Mouse (Mus musculus) gastrocnemius, adult 8-10 months (tissue): Measurements from ENCODE around the gene Zfp791. TPM values are rescaled to one million over a fixed set of nuclear protein-coding genes. Genes with fewer than 3 reads are reported as not detected.
A peak's percentile ranks its signal among the peaks of the same experiment; 100 is the strongest.
"Not testable (repeated sequence)": the region's sequence is repeated elsewhere in the genome, so short reads cannot be mapped to it uniquely, and the experiment has no call there.

ENCODE experiments used
- DNase-seq, 2 experiments: peaks; one replicate each; pipeline ENCODE4 v3.0.0; 2022; ENCODE audit warnings: low spot score in 2 of 2
- total RNA-seq, 4 experiments: library from RNA; stranded (reverse); gene quantifications; 2 replicates each; pipeline ENCODE4 v1.2.4; 2022

Zfp791 gene
- total RNA-seq, 4 experiments from 2014 or later = 0.51 to 1.4 (median 0.90) TPM

DNA sequence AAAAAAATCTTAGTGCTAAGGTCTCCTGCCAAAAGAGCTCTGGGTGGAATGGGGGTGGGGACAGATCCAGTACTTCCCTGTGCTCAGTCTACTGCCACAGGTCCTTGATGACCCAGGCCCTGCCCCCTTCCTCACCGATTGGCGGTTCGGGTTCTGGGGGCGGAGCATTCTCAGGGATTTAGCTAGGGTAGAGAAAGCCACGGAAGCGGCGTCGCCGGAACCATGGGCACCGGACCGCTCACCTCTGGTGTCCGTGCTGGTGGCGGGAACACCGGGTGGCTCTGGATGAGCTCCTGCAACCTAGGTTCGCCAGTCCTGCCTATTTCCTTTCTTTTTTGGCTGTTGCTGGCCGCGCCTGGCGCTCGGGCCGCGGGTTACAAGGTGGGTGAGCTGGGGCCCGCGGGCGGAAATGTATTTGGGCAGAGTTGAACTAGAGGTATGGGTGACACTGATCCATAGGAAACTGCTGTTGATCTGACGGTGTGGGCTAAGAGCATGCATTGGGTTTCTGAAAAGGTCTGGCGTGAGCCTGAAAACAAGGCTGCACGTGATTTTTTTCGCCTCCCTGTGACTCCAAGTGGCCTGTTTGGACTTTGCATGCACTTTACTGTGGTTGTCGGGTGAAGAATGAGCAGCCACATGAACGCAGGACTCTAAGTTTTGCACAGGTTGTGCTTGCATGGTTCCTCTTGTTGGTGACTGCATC is 39.6 kb downstream of the Zfp791 start, which contains the start of gene Man2b1:
TSS of gene Man2b1 (plus strand) at position 163 of the 706 bp plus-strand sequence.
- peak; percentile 75 to 81 for DNase-seq

DNA sequence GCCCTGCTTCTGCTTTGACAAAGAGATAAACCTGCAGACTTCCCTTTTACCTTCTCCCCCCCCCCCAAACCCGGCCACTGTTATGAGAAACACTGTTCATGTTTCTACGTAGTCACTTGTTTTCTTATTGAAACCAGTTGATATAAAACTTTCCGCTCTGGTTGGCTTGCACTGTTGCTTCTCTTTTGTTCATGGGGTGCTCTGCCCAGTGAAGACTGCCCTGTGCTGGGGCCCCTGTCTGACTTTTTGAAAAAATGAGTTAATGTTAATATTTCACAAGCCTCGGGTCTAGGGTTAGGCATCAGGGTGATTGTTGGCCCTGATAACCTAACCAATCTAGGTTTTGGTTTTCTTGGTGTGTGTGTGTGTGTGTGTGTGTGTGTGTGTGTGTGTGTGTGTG is 40.7 kb downstream of the Zfp791 start:
- not testable (repeated sequence) for DNase-seq

DNA sequence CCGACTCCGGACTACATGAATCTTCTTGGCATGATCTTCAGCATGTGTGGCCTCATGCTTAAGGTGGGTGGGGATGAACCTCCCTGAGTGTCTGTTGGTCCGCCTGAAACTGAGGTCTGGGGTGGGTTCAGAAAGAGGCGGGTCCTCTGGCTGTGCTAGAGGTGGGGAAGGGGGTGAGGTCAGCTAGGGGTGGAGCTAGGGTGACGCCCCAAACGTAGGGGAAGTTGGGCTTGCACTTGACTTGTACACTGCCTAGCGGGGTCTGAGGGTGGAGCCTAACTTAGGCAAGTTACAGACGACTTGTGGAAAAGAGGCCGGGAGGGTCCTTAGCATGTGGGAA is 41.7 kb downstream of the Zfp791 start, which contains the start of gene Wdr83:
TSS of gene Wdr83 (minus strand) at position 91 of the 340 bp plus-strand sequence.
- DNase-seq = no peak

DNA sequence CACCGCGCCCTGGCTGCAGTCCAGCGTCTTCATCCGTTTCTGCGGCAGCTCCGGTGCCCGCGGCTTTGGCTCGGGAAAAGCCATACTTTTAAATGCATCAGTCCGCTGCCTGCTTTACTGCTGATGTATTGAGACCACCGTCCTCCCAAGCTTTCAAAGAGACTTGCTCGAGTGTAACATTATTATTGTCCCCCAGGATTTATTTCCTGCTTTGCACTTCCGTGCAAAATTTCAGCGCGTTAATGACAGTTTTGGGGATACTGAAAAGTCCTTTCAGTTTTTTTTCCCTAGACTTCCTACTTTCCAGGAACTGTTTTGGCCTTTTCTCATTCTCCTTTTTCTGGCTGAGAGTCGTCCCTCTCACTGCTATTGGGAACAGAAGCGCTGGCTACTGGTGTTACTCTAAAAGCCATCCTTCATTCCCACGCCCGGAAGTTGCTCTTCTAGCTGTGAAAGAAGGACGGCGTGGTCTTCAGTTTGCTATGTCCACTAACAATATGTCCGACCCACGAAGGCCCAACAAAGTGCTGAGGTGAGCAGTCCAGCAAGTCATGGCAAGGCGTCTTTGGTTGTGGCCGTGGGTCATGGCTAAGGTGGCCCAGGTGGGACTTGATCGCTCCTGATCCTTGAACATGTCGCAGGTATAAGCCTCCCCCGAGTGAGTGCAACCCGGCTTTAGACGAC is 42.2 kb downstream of the Zfp791 start, which contains the start of gene Wdr83os:
TSS of gene Wdr83os (plus strand) at position 209 of the 684 bp plus-strand sequence.
- DNase-seq = no peak

DNA sequence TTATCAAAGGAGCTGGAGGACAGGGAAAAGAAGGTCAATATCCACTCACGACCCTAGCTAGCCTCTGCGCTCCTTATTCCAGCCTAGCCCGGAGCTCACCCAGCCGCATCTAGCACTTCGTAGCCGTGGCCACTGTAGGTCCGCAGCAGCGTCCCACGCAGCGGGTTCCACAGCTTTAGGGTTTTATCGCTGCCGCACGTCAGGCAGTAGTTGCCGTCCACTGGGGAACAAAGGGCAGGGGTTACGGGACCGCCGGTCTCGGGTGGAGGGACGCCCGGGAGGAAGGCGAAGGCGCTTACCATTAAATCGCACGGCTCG is 42.7 kb downstream of the Zfp791 start:
- DNase-seq = no peak

DNA sequence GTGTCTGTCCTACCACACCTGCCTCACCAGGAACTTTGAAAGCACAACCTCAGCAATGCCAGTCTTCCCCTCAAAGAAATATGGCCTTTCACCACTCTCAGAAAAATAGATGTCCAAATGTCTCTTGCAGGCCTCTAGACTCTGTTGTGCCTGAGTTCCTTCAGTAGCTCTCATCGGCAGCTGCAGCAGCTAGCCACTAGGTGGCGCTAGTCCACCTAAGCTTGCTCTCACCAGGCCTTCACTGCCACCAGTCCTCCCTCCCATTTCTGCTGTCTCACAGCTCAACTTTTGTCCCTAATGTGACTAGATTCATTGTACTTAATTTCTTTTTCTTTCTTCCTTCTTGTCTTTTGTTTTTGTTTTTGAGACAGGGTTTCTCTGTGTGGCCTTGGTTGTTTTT is 45.9 kb downstream of the Zfp791 start:
- DNase-seq = peak; percentile 48 to 52

DNA sequence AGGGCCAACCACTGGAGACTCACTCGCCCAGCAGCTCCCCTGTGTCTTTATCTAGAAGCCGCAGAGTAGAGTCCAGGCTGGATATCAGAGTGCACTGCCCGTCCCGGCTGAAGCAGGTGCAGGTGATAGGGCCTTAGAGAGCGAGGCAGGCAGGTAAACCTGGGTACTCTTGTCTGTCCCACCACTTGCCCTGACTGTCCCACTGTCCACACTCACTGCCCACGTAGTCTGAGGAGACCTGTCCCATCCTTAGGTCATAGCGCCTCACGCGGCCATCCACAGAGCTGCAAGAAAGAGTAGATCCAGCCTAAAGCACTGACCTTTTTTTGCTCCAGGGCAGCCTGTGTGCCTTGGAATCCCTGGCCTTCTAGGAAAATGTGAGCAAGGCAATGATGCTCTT is 46.9 kb downstream of the Zfp791 start:
- DNase-seq = no peak

DNA sequence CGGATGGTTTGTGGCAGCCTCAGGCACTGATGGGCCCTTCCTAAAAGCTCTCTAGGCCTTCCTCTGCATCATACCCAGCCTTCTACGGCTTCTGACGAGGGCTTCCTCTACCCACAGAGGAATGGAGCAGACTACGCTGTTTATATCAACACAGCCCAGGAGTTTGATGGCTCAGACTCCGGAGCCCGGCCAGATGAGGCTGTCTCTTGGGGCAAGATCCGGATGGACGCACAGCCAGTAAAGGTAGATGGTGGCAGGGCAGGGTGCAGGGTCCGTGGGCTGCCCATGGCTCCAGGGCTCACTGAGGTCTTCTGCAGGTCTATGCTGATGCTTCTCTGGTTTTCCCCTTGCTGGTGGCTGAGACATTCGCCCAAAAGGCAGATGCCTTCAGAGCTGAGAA is 48.3 kb downstream of the Zfp791 start:
- no peak for DNase-seq

DNA sequence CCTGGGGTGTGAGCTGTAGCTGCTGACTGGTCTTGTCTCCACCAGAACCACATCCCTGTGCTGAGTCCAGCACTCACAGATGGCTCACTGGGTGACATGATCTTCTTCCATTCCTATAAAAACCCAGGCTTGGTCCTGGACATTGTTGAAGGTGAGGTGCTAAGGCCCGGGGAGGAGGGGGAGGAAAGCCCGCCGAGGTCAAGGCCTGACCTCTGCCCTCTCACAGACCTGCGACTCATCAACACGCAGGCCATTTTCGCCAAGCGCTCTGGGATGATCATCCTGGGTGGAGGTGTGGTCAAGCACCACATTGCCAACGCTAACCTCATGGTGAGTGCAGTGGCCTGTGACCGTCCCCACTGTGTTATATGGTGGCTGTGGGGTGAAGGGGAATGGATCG is 48.7 kb downstream of the Zfp791 start:
- no peak for DNase-seq

DNA sequence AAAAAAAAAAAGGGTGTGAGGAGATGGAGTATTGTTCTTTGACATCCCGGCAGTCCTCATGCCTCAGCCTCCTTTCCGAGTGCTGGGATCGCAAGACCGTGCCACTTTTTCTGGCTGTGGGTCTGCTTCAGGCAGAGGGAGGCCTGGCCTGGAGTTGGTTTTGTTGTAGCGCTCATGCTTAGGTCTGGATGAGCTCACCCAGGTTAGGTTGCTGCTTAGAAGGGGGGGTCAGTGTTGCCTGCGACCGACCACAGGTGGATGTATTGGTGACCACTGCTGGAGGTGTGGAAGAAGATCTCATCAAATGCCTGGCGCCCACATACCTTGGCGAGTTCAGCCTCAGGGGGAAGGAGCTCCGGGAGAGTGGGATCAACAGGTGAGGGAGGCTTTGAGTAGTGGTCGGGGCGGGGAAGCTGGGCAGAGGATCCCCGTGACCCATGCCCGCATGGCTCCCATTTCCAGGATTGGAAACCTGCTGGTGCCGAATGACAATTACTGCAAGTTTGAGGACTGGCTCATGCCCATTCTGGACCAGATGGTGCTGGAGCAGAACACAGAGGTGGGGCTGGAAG is 49.8 kb downstream of the Zfp791 start:
- DNase-seq = no peak

DNA sequence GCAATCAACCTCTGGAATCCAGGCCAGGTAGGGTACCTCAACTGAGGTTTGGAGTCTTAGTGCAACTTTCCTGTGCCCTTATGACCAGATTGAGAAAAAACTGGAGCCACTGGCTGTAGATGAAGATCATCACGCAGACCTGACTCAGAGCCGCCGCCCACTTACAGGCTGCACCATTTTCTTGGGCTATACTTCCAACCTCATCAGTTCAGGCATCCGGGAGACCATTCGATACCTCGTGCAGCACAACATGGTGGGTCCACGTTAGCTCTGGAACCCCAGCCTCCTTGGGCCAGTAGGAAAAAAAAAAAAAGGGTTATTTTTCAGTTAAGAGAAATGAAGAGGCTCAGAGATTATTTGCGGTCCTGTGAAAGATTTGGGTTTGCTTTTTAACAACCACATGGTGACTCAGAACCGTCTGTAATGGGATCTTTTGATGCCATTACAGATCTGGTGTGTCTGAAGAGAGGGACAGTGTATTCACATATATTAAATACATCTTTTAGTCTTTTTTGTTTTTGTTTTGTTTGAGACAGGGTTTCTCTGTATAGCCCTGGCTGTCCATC is 50.4 kb downstream of the Zfp791 start:
- DNase-seq = no peak

DNA sequence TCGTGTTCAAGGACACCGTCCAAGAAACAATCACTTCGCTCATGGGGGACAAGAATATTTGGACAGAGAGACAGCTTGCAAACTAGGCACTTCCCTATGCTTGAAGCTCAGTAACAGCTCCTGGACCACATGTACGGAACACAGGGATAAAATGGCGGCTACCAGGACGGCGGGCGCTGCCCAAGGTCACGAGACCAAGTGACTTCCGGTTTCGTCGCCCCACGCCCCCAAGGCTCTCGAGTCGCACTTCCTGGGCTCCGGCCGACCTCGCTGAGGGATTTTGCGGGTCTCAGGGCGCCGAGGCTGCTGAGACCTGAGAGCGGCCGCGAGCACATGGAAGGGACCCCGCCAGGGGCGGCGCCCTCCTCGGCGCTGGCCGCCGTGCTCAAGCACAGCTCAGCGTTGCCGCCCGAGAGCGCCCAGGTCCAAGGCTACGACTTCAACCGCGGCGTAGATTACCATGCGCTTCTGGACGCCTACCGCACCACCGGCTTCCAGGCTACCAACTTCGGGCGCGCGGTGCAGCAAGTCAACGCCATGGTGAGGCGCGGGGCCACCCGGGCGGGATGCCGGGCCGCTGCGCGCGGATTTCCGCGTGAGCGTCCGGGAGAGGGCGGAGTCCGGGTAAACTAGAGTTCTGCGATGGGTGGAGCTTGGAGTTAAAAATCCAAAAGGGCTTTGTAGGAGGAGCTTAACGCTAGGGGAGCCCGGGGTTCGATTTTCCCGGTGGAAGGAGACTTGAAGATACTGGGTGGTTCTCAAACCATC is 51.2 kb downstream of the Zfp791 start, which contains the start of gene Dhps:
TSS of gene Dhps (plus strand) at position 244 of the 768 bp plus-strand sequence.
- DNase-seq = peak; percentile 84 to 87

DNA sequence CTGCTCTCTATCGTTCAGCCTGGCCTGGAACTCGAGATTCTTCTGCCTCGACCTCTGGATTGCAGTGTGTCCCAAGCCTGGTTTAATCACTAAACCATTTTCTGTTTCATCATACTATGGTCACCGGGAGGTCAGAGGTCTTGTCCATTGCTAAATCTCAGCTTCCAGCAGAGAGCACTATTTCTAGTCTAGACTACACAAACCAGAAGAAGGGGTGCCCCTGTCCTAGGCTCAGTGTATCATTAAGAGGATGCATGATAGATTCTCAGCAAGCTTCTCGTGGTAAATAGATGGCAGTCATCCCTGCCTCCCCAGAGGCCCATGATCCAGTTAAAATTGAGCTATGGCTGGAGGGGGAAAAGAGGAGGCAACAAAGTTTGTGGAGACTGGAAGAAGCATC is 51.9 kb downstream of the Zfp791 start:
- no peak for DNase-seq

DNA sequence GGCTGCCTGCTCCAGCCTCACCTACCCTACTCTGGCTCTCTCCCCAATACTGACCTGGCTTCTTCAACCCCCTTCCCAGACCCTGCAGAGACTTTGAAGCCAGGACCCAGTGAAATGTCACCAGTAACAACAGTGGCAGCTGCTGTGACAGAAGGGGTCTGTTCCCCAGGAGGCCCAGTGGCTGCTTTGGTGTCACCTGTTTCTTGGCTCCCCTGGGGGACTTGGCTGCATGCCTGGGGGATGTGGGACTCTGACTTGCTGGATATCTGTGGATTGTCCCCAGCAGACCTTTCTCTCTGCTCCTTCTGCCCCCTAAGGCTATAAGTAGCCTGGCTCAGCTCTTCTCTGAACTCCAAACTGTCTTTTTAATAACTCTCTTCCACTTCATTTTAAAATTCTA is 54.9 kb downstream of the Zfp791 start, which contains the start of gene Gm5741:
TSS of gene Gm5741 (minus strand) at position 1 of the 400 bp plus-strand sequence.
- no peak for DNase-seq

DNA sequence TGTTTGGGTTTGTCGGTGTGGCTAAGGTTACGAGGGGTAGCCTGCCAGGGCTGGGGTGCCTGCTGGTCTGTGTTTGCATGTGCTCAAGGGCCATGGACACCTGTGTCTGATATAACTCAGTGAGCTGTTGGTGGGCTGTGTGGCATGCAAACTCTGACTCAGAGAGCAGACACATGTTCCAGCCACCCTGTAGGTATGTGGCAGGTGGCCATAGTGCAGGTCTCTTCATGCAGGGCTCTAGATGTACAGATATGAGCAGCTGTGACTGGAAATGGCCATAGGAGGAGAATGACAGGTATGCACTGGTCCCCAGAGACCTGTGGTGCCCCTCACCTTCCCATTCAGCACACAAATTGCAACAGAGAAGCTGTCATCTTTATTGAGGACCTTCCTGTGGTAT is 55.7 kb downstream of the Zfp791 start:
- no peak for DNase-seq

DNA sequence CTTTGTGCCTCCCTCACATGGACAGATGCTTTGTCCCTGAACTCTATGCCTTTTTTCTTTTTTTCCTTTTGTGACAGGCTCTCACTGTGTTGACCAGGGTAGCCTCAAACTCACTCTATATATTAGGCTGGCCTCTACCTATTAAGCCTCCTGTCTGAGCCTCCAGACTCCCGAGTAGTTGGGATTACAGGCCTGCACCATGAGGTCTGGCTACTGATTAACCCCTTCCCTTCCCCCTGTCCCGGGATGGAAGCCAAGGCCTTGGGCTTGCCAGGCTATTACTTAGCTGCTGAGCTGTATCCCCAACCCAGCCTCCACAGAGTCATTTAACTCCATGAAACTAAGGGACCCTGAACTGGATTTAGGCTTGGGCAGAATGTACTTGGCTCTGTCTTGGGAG is 57.7 kb downstream of the Zfp791 start:
- DNase-seq = no peak

DNA sequence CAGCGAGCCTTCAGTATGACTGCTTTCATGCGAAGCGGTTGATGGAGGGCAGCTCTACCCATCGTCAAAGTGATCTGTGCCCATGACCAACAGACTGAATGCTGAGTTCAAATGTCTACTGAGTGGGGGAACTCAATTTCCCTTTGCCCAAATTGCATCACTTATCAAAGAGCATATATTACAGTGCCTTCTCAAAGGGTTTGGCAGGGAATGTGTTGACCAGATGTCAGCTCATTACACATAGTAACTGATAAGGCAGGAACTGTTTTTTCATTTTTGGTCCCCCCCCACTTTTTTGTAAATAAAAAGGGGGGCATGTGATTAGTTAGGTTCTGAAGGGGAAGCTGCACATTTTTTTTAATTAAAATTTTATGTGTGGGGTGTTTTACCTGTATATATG is 60.3 kb downstream of the Zfp791 start:
- DNase-seq = no peak

DNA sequence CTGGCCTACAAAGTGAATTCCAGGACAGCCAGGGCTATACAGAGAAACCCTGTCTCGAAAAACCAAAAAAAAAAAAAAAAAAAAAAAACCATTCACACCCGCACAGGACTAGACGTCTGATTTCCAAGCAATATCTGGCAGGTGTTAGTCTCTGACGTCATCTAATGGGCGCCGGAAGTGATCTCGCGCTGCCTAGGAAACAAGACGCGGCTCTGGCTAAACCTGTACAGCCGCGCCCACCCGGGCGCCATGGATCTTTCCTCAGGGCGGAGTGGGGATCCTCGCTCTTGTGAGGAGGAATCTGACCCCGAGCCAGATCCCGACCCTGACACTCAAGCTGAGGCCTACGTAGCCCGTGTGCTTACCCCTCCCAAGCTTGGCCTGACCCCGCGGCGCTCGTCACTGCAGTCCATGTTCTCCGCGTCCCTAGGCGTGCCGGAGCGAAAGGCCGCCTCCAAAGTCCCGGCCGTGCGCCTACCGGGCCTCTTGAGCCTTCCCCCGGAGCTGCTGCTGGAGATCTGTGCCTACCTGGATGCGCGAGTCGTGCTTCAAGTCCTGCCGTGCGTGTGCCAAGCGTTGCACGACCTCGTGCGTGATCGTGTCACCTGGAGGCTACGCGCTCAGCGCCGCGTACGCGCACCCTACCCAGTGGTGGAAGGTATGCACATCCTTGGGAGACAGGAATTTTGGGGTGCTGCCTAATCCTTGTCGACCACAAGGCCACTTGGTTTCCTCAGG is 62.8 kb downstream of the Zfp791 start, which contains the start of gene Fbxw9:
TSS of gene Fbxw9 (plus strand) at position 177 of the 738 bp plus-strand sequence.
- peak; percentile 78 to 79 for DNase-seq
